Mouse (Mus musculus): Measurements from ENCODE around the gene Rpusd1.
"Not testable (repeated sequence)": the region's sequence is repeated elsewhere in the genome, so short reads cannot be mapped to it uniquely, and the experiment has no call there.

Rpusd1 gene

DNA sequence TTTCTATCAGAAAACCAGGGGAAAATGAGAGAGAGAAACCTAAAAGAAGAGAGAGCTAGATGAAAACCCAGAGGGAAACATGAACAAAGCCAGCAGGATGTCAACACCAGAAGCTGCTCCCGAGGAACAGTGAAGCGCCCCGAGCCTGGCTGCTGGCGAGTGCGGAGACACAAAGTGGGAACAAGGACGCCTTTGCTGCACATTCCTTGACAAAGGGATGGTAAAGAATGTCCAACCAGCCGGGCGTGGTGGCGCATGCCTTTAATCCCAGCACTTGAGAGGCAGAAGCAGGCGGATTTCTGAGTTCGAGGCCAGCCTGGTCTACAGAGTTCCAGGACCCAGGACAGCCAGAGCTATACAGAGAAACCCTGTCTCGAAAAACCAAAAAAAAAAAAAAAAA lies 14.0 kb downstream of the Rpusd1 start:
- DNase-seq = not testable (repeated sequence)

GRCm38 (mm10) chr17:25743831-25744230 lies 16.4 kb downstream of the Rpusd1 start:
- DNase-seq = no peak

DNA sequence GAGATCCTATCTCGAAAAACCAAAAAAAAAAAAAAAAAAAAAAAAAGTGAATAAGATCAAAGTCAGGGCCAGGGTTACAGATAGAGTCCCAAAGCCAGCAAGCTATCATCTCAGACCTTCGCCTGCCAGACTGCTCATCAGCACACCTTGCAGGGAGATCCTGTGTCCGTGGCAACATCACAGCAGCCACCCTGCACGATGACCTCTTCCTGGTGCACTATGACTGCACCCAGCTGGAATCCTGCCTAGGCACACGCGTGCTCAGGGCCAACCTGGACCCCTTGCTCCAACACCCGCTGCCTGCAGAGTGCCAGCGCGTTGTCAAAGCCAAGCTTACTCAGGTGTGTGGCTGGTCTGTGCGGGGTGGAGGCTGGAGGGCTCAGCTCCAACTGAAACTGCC lies 16.8 kb downstream of the Rpusd1 start:
- no peak for DNase-seq

DNA sequence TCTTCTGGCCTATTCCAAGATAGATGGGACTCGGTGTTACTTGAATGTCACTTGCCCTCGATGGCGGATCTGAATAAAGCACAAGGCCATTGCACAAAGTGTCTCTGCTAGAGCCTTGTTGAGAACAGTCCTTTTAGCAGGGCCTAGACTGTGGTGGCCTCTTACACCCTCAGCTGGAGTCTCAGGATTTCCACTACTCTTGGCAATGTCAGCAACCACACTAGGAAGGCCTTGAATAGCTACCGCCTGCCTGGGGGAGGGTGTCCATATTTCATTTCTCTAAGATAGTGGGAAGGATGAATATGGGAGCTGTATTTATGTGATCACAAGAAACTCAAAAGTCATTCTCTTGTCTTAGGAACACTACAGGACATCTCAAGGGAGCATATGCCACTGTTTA lies 20.8 kb downstream of the Rpusd1 start:
- no peak for DNase-seq

GRCm38 (mm10) chr17:25749314-25749713 lies 21.8 kb downstream of the Rpusd1 start:
- peak in 1 of 2 experiments; percentile 55 for DNase-seq

DNA sequence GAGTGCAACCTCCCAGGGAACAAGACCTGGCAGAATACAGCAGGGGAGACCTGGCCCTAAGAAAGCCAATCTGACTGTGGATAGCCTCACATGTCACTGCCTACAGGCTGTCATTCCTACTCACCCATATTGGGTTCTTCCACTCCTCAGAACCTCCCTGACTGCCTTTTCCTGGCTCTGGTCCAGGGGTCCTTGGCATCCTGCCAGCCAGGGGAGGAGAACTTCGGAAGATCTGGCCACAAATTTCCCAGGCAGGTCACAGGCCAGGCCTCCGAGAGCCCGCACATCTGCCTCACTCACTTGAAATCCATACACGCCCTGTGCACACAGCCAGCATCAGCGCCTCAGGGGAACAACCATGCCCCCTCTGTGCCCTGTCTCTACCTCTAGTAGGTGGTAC lies 24.0 kb downstream of the Rpusd1 start:
- peak; percentile 77 to 80 for DNase-seq

GRCm38 (mm10) chr17:25754241-25754640 lies 26.8 kb downstream of the Rpusd1 start, which contains the start of gene Msln:
Gene Msln, minus strand, starts transcription at chr17:25754378.
- no peak for DNase-seq

DNA sequence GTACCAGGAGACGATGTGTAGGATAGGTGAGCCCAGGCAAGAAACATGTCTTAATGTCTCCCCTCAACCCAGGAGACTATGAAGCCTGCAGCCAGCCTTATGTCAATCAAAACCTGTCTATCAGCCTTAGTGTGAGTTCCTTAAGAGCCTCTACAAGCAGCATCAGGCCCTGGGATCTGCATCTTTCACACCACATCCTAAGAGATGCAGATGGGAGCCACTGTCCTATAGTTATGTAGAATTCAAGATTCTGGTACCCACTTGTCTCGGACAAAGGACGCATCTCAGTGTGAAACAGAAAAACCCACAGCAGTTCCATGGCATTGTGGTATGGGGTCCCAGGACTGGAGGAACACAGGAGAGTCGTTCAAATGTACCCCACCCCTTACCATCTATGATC lies 27.6 kb downstream of the Rpusd1 start:
- DNase-seq = no peak

- peak in 1 of 2 experiments; percentile 49 for DNase-seq
Observed at GRCm38 (mm10) chr17:25755627-25756377, 28.3 kb downstream of the Rpusd1 start.

DNA sequence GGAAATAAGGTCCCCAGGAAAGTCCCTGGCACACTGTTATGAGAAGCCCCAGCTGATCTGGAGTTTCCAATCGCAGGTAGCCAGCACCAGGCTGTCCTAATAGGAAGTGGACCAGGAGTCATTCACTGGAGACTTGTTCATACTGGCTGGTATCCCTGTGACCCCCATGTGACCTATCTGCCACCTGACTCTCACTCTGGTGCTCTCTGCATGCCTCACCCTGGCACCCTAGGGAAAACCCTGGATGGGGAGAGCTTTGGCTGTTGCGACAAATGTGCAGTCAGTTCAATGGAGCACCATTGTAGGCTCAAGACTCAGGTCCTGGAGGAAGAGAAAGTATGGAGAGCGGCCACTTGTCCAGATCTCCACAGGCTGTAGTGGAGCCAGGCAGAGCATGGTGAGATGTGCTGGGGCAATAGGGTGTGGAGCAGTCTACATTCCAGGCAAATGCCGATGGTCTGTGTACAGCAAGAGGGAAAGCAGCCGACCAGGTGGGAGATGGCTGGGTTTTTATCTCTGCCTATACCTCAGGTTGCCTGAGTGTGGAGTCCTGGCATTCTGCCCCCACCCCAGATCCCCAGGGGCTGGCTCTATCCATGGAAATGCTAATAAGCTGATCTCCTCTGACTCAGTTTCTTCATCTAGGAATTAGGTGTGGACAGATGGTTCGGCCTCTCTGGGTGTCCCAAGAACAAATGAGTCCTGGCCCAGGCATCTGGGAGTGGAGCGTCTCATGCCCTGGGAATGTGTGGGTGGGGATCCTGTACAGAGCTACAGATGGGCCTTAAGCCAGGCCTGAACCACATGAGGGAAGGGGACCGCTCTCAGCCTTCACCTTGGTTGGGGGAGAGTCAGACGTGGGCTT lies 29.1 kb downstream of the Rpusd1 start:
- peak in 1 of 2 experiments; percentile 65 for DNase-seq

DNA sequence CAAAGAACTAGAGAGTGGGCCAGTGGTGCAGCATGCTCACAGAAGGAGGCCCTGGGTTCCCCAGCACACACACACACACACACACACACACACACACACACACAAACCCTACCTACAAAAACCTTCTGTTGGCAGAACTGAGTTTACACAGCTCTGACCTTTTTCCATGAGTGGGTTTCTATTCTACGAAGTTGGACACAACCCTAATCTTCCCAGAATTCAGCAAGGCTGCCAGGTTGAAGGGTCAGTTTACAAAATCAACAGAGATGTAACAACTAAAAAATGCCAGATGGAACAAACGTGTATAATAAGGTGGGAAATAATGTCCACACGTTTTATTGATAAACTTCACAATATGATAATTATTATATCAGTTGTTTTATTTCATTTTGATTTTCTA lies 30.2 kb downstream of the Rpusd1 start:
- no peak for DNase-seq

DNA sequence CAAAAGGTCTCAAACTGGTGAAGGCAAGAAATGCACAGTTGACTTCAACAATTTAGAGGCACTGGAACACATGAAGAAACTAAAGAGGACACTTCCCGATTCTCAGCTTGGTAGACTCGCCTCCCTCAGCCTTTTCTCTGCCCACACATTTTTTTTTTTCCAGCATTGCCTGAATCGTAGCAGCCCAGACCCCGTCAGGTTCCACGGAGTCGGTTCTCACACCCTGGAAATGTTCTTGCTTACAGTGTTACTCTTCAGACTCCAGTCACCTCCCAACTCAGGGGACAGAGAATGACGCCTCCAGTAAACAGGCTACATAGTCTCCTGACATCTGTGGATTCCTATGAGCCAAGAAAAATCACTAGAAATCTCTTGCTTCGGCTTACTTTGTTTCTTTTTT lies 32.7 kb downstream of the Rpusd1 start:
- DNase-seq = no peak

GRCm38 (mm10) chr17:25761561-25761970 lies 34.1 kb downstream of the Rpusd1 start:
- peak in 1 of 2 experiments; percentile 50 for DNase-seq

DNA sequence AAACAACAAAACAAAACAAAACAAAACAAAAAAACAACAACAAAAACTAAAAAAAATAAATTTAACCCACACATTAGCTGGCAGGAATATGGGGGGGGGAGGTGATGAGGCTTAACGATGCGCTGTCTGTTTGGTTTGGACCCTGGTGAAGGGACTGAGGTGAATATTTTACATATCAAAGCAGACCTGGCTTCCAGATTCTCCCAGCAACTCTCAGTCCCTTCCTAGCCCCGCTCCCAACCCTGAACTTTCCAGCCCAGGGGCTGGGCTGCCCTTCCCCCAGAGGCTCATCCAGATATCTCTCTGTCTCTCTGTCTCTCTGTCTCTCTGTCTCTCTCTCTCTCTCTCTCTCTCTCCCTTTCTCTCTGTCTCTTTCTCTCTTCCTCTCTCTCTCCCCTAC lies 35.1 kb downstream of the Rpusd1 start:
- DNase-seq = no peak

- no peak for DNase-seq
Observed at GRCm38 (mm10) chr17:25765886-25766285, 38.4 kb downstream of the Rpusd1 start.

DNA sequence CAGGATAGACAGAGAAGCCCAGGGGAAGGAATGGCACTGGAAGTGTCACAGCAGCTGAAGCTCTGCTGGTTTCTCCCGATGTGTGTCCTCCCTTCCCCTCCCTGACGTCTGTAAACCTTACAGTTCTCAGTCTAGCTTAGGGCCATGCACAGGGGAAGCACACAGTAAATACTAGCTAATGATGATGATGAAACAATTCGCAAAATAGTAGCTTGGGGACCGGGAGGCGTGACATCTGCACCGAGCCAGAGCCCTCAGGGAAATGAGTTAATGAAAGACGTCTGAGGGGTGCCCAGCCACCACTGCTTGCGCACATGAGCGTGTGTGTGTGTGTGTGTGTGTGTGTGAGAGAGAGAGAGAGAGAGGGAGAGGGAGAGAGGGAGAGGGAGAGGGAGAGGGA lies 41.9 kb downstream of the Rpusd1 start:
- no peak for DNase-seq

DNA sequence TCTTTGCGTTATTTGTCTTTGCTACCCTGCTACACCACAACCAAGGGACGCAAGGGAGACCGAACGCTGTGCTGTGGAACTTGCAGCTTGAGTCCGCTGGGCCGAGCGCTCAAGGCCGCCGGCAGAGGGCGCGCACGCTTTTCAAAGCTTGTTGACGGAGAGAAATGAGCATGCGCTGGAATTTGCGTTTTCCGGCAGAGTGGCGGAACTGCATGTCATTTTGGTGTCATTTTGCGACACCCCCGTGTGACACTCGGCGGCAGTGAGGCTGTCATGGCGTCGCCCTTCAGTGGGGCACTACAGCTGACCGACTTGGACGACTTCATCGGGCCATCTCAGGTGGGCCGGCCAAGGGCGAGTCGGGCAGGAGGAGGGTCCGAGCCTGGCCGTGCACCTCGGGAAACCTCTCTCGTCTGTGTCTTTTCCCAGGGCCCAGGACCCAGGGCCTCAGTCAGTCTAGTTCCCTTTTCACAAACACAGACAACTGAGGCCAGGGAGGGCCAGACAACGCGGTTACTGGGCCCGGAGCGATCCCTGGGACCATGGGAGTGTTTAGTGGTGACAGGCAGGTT lies 46.2 kb downstream of the Rpusd1 start, which contains the start of gene Narfl:
Narfl (plus strand) TSS at position 228 of the 572 bp plus-strand sequence.
- DNase-seq = peak; percentile 96 to 98

DNA sequence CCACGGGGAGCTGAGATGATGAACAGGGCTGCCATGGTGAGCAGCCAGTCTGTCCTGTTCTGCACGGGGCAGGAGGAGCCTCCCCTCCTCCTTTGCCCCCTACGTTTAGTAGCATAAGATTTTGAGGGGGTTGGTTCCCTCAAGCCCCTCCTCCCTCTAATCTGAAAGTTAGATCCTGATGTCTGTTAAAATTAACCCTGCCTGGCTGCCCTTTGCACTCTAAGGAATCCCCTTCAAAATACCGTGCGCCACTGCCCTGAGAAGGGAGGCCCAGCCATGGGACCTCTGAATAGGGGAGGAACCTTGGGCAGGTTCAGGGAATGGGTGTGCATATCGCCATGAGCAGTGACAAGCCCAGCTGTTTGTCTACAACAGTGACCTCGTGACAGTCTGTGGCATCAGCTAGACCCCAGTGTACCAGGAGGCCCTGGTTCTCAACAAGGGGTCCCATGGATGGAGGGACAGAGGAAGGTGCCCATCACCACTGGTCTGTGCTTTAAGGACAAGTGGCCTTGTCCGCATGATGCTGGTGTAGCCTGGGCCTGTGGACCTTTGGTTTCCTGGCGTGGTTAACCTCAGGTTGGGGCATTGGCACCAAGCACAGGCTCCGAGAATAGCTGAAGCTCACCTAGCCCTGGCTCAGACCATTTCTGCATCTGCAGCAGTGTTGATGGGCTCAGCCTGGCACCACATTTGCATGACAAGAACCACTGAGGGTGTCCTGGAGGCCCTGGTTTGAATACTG lies 48.0 kb downstream of the Rpusd1 start:
- peak in 1 of 2 experiments; percentile 17 for DNase-seq

DNA sequence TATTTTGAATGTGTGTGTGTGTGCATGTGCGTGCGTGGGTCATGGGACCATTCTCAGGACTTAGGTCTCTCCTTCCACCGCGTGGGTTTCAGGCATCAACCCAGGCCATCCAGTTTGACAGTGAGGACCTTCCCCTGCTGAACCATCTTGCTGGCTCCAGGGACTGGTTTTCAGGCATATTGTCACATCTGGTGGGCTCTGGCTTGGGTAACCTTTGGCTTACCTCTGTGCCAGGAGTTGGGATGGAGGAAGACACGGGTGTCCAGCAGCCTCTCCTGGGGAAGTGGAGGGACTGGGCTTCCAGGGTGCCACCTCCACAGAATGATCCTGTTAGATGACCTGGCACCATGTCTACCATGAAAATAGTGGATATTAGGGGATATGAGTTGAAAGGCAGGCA lies 50.5 kb downstream of the Rpusd1 start:
- DNase-seq = no peak

Measured in lung, postnatal 4 days (tissue).